Mouse (Mus musculus): Measurements from ENCODE around the gene Fbxo17. TPM values are rescaled to one million over a fixed set of nuclear protein-coding genes. Genes with fewer than 3 reads are reported as not detected.
A peak's percentile ranks its signal among the peaks of the same experiment; 100 is the strongest.

The Fbxo17 gene
- polyA plus RNA-seq, 1 experiment from 2014 or later, result 2.3 TPM

GRCm38 (mm10) chr7:28741709-28742438, 25.3 kb downstream of the Fbxo17 start, which contains the start of the genes Mrps12 and Sars2:
TSS of gene Mrps12 (minus strand) at chr7:28741820.
TSS of gene Sars2 (plus strand) at chr7:28741992.
- under 1% methylated on average over 39 of the region's 39 CpGs for WGBS
- Histone ChIP-seq H3K4me3 (replicated peaks; ENCODE audit: low read length) (peak within 1 kb of the TSS; percentile 61), H3K27me3 (ENCODE audit: control insufficient read depth, insufficient read depth, low read length) (no peaks in the 10 kb centered on the region), H3K4me1 (replicated peaks; ENCODE audit: control insufficient read depth, insufficient read depth, low read length) (peaks cover 11% of the 10 kb centered on the region), H3K4me2 (replicated peaks) (peak within 1 kb of the TSS; percentile 65), H3K9ac (peak within 1 kb of the TSS; percentile 58), H3K36me3 (replicated peaks; ENCODE audit: control insufficient read depth, insufficient read depth) (peaks cover 31% of the 10 kb centered on the region), H3K9me3 (ENCODE audit: control insufficient read depth, low read length) (no peaks in the 10 kb centered on the region), H3K27ac (peak within 1 kb of the TSS; percentile 79)
- ATAC-seq (ENCODE audit: low FRiP score) (peak; percentile 98), DNase-seq (ENCODE audit: low spot score) (peak; percentile 97)

- no peak for DNase-seq (ENCODE audit: low spot score)
- H3K9me3 ChIP-seq (ENCODE audit: control insufficient read depth, low read length), result no peaks in the 10 kb centered on the region
- no peak overlapping the region for H3K9ac ChIP-seq
- no peak overlapping the region for H3K4me2 ChIP-seq (replicated peaks)
- no peak for ATAC-seq (ENCODE audit: low FRiP score)
- no peaks in the 10 kb centered on the region for H3K27me3 ChIP-seq (ENCODE audit: control insufficient read depth, insufficient read depth, low read length)
- no peaks in the 10 kb centered on the region for H3K4me1 ChIP-seq (replicated peaks; ENCODE audit: control insufficient read depth, insufficient read depth, low read length)
- no peak overlapping the region for H3K27ac ChIP-seq
- 97% methylated on average over 7 of the region's 7 CpGs for WGBS
- peaks cover 21% of the 10 kb centered on the region for H3K36me3 ChIP-seq (replicated peaks; ENCODE audit: control insufficient read depth, insufficient read depth)
- no peak overlapping the region for H3K4me3 ChIP-seq (replicated peaks; ENCODE audit: low read length)
These were observed 33.3 kb downstream of the Fbxo17 start for GRCm38 (mm10) chr7:28749935-28750334.

- H3K9me3 ChIP-seq (ENCODE audit: control insufficient read depth, low read length), result no peaks in the 10 kb centered on the region
These were observed 39.5 kb downstream of the Fbxo17 start, which contains the start of gene Ccer2 for GRCm38 (mm10) chr7:28756079-28756478. TSS of gene Ccer2 (plus strand) at chr7:28756174.

GRCm38 (mm10) chr7:28758623-28759022, 42.0 kb downstream of the Fbxo17 start:
- ATAC-seq (ENCODE audit: low FRiP score) (no peak), DNase-seq (ENCODE audit: low spot score) (no peak)
- 80% methylated on average over 13 of the region's 13 CpGs for WGBS
- Histone ChIP-seq H3K9ac (no peak overlapping the region), H3K9me3 (ENCODE audit: control insufficient read depth, low read length) (no peaks in the 10 kb centered on the region), H3K4me2 (replicated peaks) (no peak overlapping the region), H3K27me3 (ENCODE audit: control insufficient read depth, insufficient read depth, low read length) (no peaks in the 10 kb centered on the region), H3K36me3 (replicated peaks; ENCODE audit: control insufficient read depth, insufficient read depth) (peaks cover 50% of the 10 kb centered on the region), H3K27ac (no peak overlapping the region), H3K4me3 (replicated peaks; ENCODE audit: low read length) (no peak overlapping the region), H3K4me1 (replicated peaks; ENCODE audit: control insufficient read depth, insufficient read depth, low read length) (peaks cover 5% of the 10 kb centered on the region)

More at GRCm38 (mm10) chr7:28756079-28756478, 39.5 kb downstream of the Fbxo17 start, which contains the start of gene Ccer2:
- Histone ChIP-seq H3K4me2 (replicated peaks) (peak within 1 kb of the TSS; percentile 45), H3K27ac (no peak within 1 kb of the TSS), H3K4me3 (replicated peaks; ENCODE audit: low read length) (0 out of 2 replicates have a peak within 1 kb of the TSS, but pooled peaks have one; percentile 10), H3K9ac (peak within 1 kb of the TSS; percentile 7; the same call in 1 of the 2 replicates), H3K27me3 (ENCODE audit: control insufficient read depth, insufficient read depth, low read length) (no peaks in the 10 kb centered on the region), H3K4me1 (replicated peaks; ENCODE audit: control insufficient read depth, insufficient read depth, low read length) (peaks cover 5% of the 10 kb centered on the region), H3K36me3 (replicated peaks; ENCODE audit: control insufficient read depth, insufficient read depth) (peaks cover 34% of the 10 kb centered on the region)
- peak; percentile 44; the same call in 1 of the 2 replicates for ATAC-seq (ENCODE audit: low FRiP score)
- WGBS, result 4% methylated on average over 17 of the region's 17 CpGs
- no peak for DNase-seq (ENCODE audit: low spot score)

- Histone ChIP-seq H3K36me3 (replicated peaks; ENCODE audit: control insufficient read depth, insufficient read depth) (peaks cover 49% of the 10 kb centered on the region), H3K4me1 (replicated peaks; ENCODE audit: control insufficient read depth, insufficient read depth, low read length) (peaks cover 12% of the 10 kb centered on the region), H3K9ac (no peak overlapping the region), H3K4me3 (replicated peaks; ENCODE audit: low read length) (no peak overlapping the region), H3K9me3 (ENCODE audit: control insufficient read depth, low read length) (no peaks in the 10 kb centered on the region), H3K27ac (no peak overlapping the region), H3K4me2 (replicated peaks) (no peak overlapping the region), H3K27me3 (ENCODE audit: control insufficient read depth, insufficient read depth, low read length) (no peaks in the 10 kb centered on the region)
- no peak for ATAC-seq (ENCODE audit: low FRiP score)
- no peak for DNase-seq (ENCODE audit: low spot score)
- 92% methylated on average over 9 of the region's 9 CpGs for WGBS
These were observed 45.3 kb downstream of the Fbxo17 start for GRCm38 (mm10) chr7:28761907-28762306.

- WGBS, result 86% methylated on average over 6 of the region's 6 CpGs
- Histone ChIP-seq H3K4me2 (replicated peaks) (peak overlapping the region; percentile 58; the same call in 1 of the 2 replicates), H3K4me3 (replicated peaks; ENCODE audit: low read length) (peak overlapping the region; percentile 64; the same call in 1 of the 2 replicates), H3K36me3 (replicated peaks; ENCODE audit: control insufficient read depth, insufficient read depth) (peaks cover 31% of the 10 kb centered on the region), H3K9ac (peak overlapping the region; percentile 71; the same call in 1 of the 2 replicates), H3K4me1 (replicated peaks; ENCODE audit: control insufficient read depth, insufficient read depth, low read length) (peaks cover 26% of the 10 kb centered on the region), H3K27ac (no peak overlapping the region), H3K9me3 (ENCODE audit: control insufficient read depth, low read length) (no peaks in the 10 kb centered on the region), H3K27me3 (ENCODE audit: control insufficient read depth, insufficient read depth, low read length) (no peaks in the 10 kb centered on the region)
- no peak for DNase-seq (ENCODE audit: low spot score)
- no peak for ATAC-seq (ENCODE audit: low FRiP score)
These were observed 48.6 kb downstream of the Fbxo17 start for GRCm38 (mm10) chr7:28765211-28765610.

GRCm38 (mm10) chr7:28766173-28766879, 49.7 kb downstream of the Fbxo17 start, which contains the start of gene Sirt2:
TSS of gene Sirt2 (plus strand) at chr7:28766735.
- under 1% methylated on average over 45 of the region's 45 CpGs for WGBS
- Histone ChIP-seq H3K36me3 (replicated peaks; ENCODE audit: control insufficient read depth, insufficient read depth) (peaks cover 20% of the 10 kb centered on the region), H3K4me3 (replicated peaks; ENCODE audit: low read length) (peak within 1 kb of the TSS; percentile 64), H3K4me2 (replicated peaks) (peak within 1 kb of the TSS; percentile 74), H3K27ac (peak within 1 kb of the TSS; percentile 15; the same call in 1 of the 2 replicates), H3K9ac (peak within 1 kb of the TSS; percentile 75), H3K27me3 (ENCODE audit: control insufficient read depth, insufficient read depth, low read length) (no peaks in the 10 kb centered on the region), H3K4me1 (replicated peaks; ENCODE audit: control insufficient read depth, insufficient read depth, low read length) (peaks cover 26% of the 10 kb centered on the region), H3K9me3 (ENCODE audit: control insufficient read depth, low read length) (no peaks in the 10 kb centered on the region)
- ATAC-seq (ENCODE audit: low FRiP score), result peak; percentile 98
- peak; percentile 98 for DNase-seq (ENCODE audit: low spot score)

GRCm38 (mm10) chr7:28766910-28767309, 50.3 kb downstream of the Fbxo17 start:
- H3K27ac ChIP-seq, result no peak overlapping the region
- H3K27me3 ChIP-seq (ENCODE audit: control insufficient read depth, insufficient read depth, low read length), result no peaks in the 10 kb centered on the region
- no peaks in the 10 kb centered on the region for H3K9me3 ChIP-seq (ENCODE audit: control insufficient read depth, low read length)
- peak overlapping the region; percentile 75 for H3K9ac ChIP-seq
- DNase-seq (ENCODE audit: low spot score) (peak; percentile 52), ATAC-seq (ENCODE audit: low FRiP score) (peak; percentile 7)
- peaks cover 14% of the 10 kb centered on the region for H3K36me3 ChIP-seq (replicated peaks; ENCODE audit: control insufficient read depth, insufficient read depth)
- peak overlapping the region; percentile 64 for H3K4me3 ChIP-seq (replicated peaks; ENCODE audit: low read length)
- H3K4me1 ChIP-seq (replicated peaks; ENCODE audit: control insufficient read depth, insufficient read depth, low read length), result peaks cover 26% of the 10 kb centered on the region
- peak overlapping the region; percentile 74 for H3K4me2 ChIP-seq (replicated peaks)
- 8% methylated on average over 14 of the region's 14 CpGs for WGBS

- 72% methylated on average over 7 of the region's 7 CpGs for WGBS
- Histone ChIP-seq H3K27ac (no peak within 1 kb of the TSS), H3K4me3 (replicated peaks; ENCODE audit: low read length) (peak within 1 kb of the TSS; percentile 64), H3K36me3 (replicated peaks; ENCODE audit: control insufficient read depth, insufficient read depth) (peaks cover 10% of the 10 kb centered on the region; the same call in 1 of the 2 replicates), H3K9me3 (ENCODE audit: control insufficient read depth, low read length) (no peaks in the 10 kb centered on the region), H3K27me3 (ENCODE audit: control insufficient read depth, insufficient read depth, low read length) (no peaks in the 10 kb centered on the region), H3K9ac (peak within 1 kb of the TSS; percentile 75), H3K4me1 (replicated peaks; ENCODE audit: control insufficient read depth, insufficient read depth, low read length) (peaks cover 26% of the 10 kb centered on the region), H3K4me2 (replicated peaks) (peak within 1 kb of the TSS; percentile 74)
- no peak for DNase-seq (ENCODE audit: low spot score)
- ATAC-seq (ENCODE audit: low FRiP score), result no peak
These were observed 50.9 kb downstream of the Fbxo17 start, which contains the start of gene Nfkbib for GRCm38 (mm10) chr7:28767462-28767965. TSS of gene Nfkbib (minus strand) at chr7:28767512.

Data from hindbrain, embryonic 14.5 days (tissue).